Mouse (Mus musculus): ENCODE measurements around the gene Gpr3. TPM values are rescaled to one million over a fixed set of nuclear protein-coding genes. Genes with fewer than 3 reads are reported as not detected.

Gene Gpr3
- not detected in 2 replicates for polyA plus RNA-seq (2015; fragmentation: Nextera tagmentation; extraction: Ambion mirVana)

DNA sequence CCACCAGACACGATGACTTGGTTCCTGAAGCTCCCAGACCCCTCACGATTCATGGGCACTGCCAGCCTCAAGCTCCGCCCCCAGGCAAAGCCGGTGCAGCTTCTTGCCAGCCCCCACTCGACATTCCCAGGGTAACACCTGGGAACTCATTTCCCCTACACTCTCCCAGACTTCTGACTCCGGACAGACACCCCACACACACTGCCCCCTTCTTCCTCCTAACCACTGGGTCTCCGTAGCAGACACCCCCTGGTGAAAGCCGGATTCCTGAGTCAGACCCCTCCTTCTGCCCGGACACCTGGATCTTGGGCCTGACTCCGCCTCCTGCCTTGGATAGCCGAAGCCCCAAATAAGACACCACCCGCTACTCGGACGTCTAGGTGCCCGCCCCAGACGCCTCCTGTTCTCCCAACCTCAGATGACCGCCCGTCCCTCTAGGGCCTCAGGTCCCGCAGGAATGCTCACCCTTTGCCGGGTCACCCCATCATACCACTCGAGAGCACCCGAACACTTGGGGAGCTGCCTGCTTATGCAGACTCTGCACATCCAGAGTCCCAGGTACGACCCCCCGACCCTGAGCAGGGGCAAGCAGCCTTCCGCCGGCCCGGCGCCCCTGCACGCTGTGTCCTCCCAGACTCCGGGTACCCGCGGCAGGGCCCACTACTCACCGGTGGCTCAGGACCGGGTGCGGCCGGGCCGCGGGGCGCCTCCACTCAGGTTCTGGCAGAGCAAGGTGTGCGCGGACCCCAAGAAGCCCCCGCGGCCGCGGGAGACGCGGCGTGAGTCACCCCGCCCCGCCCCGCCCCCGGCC is at the start of gene Gpr3, which contains the start of gene Cd164l2:
Gene Gpr3 (minus strand): TSS at position 786 of the 811 bp plus-strand sequence.
Gene Cd164l2 (plus strand): TSS at position 381 of the 811 bp plus-strand sequence.
- peaks cover 85% of the 10 kb centered on the region for H3K27me3 ChIP-seq
- WGBS (ENCODE audit: insufficient replicate concordance), result 4% methylated on average over 50 of the region's 52 CpGs
- no peak for ATAC-seq (ENCODE audit: insufficient read depth)

DNA sequence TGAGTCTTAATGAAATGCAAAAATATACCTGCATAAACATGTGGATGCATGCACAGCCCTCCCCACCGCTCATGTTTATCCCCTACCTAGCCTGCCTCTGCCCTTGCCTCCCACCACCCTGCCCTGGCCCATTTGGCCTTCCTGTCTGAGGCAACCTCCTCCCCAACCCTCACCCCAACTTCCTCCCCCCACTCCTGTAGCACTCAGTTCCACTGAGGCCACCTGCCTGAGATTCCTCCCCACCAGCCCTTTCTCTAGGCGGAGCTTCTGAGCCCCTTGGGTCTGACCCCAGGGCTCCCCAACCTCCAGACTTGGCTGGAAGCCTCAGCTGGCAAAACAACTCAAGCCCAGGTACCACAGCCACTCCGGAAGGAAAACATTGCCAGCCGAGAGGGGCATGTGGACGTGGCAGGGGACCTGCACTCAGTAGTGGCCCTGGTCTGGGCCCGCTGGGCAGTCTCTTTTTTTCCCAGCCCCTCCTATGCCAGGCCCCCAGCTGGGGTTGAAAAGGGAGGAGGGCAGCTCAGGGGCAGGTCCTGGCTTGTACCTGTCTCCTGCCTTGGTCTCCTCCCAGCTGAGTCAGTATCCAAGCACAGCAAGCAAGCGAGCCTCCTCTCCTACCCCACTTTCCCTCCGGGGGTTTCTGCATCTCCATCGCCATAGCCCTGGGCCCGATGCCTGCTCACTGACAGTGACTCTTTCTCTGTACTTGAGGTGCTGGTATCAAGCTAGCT is 49.5 kb upstream of the Gpr3 start:
- Histone ChIP-seq H3K27ac (replicated peaks) (no peak overlapping the region), H3K4me2 (peak overlapping the region; percentile 35), H3K4me3 (replicated peaks) (no peak overlapping the region), H3K36me3 (replicated peaks) (peaks cover 25% of the 10 kb centered on the region), H3K27me3 (peaks cover 18% of the 10 kb centered on the region), H3K4me1 (replicated peaks) (peaks cover 16% of the 10 kb centered on the region), H3K9ac (no peak overlapping the region), H3K9me3 (replicated peaks) (no peaks in the 10 kb centered on the region)
- ATAC-seq (ENCODE audit: insufficient read depth), result no peak
- 44% methylated on average over 10 of the region's 10 CpGs for WGBS (ENCODE audit: insufficient replicate concordance)

More for the DNA sequence above, at the start of gene Gpr3, which contains the start of gene Cd164l2:
- Histone ChIP-seq H3K9me3 (replicated peaks) (no peaks in the 10 kb centered on the region), H3K27ac (replicated peaks) (no peak within 1 kb of the TSS), H3K4me2 (peak within 1 kb of the TSS; percentile 88), H3K4me1 (replicated peaks) (peaks cover 19% of the 10 kb centered on the region), H3K9ac (0 out of 2 replicates have a peak within 1 kb of the TSS, but pooled peaks have one; percentile 11), H3K4me3 (replicated peaks) (peak within 1 kb of the TSS; percentile 62), H3K36me3 (replicated peaks) (no peaks in the 10 kb centered on the region)

DNA sequence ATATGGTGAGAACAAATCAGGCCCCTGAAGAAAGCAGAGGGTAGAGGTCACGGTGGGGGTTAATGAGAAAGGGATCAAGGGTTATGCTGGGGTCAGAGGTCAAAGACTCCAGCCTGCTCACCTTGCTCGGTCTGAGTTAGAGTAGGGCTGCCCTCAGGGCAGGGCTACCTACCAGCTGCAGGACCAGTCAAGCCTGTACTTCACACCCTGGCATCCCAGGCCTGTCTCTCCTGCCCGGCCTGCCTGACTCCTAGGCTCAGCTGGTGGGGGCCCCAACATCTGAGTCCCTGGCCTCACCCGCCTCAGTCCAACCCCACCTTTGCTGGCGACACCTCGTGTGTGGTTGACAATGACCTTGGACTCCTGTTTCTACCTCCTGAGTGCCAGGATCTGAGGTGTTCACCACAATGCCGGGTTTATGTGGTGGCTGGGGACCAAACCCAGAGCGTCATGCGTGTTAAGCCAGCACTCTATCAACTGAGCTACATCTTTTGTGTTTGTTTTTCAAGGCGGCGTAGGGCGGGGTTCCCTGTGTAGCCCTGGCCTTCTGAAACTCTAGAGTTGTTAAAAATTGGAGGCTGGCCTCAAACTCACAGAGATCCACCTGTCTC is 45.6 kb upstream of the Gpr3 start:
- H3K9me3 ChIP-seq (replicated peaks), result no peaks in the 10 kb centered on the region
- H3K27me3 ChIP-seq, result peaks cover 48% of the 10 kb centered on the region
- ATAC-seq (ENCODE audit: insufficient read depth), result 0 out of 2 replicates have a peak, but pooled peaks have one; percentile 22
- no peak overlapping the region for H3K27ac ChIP-seq (replicated peaks)
- no peak overlapping the region for H3K4me2 ChIP-seq
- H3K4me3 ChIP-seq (replicated peaks), result no peak overlapping the region
- peaks cover 17% of the 10 kb centered on the region for H3K4me1 ChIP-seq (replicated peaks)
- H3K9ac ChIP-seq, result no peak overlapping the region
- H3K36me3 ChIP-seq (replicated peaks), result no peaks in the 10 kb centered on the region
- WGBS (ENCODE audit: insufficient replicate concordance), result 63% methylated on average over 12 of the region's 12 CpGs

DNA sequence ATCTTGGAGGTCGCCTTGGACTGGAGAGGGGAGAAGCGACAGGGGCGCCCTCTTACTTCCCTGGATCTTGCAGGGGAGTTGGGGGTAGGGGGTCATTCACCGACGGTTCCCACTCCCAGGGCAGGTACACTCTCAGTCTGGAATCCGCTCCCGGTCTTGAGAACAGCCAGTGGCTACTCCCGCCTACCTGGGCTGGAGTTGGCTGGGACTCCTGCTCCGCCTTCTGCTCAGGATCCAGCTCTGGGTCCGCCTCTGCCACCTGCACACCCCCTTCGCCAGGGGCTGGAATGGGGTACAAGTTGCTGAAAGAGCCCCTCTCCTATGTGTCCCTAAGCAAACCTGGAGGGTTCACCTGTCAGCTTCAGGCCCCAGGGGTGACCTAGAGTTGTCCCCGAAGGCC is 44.9 kb upstream of the Gpr3 start:
- H3K9ac ChIP-seq, result no peak overlapping the region
- peaks cover 12% of the 10 kb centered on the region; the same call in 1 of the 2 replicates for H3K4me1 ChIP-seq (replicated peaks)
- no peak overlapping the region for H3K4me3 ChIP-seq (replicated peaks)
- 42% methylated on average over 12 of the region's 12 CpGs for WGBS (ENCODE audit: insufficient replicate concordance)
- no peaks in the 10 kb centered on the region for H3K9me3 ChIP-seq (replicated peaks)
- H3K36me3 ChIP-seq (replicated peaks), result no peaks in the 10 kb centered on the region
- no peak for ATAC-seq (ENCODE audit: insufficient read depth)
- H3K27me3 ChIP-seq, result peaks cover 54% of the 10 kb centered on the region
- no peak overlapping the region for H3K27ac ChIP-seq (replicated peaks)
- peak overlapping the region; percentile 15; the same call in 1 of the 2 replicates for H3K4me2 ChIP-seq

DNA sequence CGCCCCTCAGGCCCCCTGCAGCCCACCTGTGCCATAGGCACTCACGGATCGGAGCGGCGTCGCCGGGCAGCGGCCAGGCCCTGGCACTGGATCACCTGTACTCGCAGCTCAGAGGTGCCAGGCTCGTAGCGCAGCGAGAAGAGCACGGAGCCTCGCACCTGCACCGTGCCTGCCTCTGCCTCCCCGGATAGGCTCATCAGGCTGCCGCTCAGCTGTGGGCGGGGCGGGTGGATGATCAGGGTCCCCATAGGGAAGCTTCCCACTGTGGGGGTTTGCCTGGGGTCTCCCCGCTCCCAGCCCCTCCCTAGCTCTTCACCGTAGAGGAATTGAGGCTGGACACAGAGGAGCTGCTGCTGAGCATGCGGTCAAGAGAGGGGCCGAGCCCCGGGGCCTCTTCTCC is 44.5 kb upstream of the Gpr3 start:
- Histone ChIP-seq H3K36me3 (replicated peaks) (no peaks in the 10 kb centered on the region), H3K4me2 (peak overlapping the region; percentile 15; the same call in 1 of the 2 replicates), H3K4me1 (replicated peaks) (peaks cover 10% of the 10 kb centered on the region; the same call in 1 of the 2 replicates), H3K27ac (replicated peaks) (no peak overlapping the region), H3K9me3 (replicated peaks) (no peaks in the 10 kb centered on the region), H3K27me3 (peaks cover 59% of the 10 kb centered on the region), H3K9ac (no peak overlapping the region), H3K4me3 (replicated peaks) (no peak overlapping the region)
- 35% methylated on average over 24 of the region's 24 CpGs for WGBS (ENCODE audit: insufficient replicate concordance)
- ATAC-seq (ENCODE audit: insufficient read depth), result no peak

DNA sequence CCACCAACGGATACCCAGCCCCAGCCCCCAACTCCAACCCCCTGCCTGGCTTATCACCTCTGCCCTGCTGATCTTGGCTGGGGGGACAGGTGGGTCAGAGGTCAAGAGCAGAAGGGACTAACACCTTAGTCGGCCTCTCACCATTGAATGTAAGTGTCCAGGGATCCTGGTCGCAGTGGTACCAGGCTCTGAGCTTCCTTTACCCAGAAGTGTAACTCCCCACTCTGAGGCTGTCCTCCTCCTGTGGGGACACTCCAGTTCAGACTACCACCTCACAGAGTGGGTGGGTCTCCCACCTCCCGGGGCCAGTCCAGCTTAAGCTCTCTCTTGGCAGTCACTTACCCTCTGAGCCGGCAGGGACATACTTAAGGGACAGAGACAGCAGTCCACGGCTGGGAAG is 43.1 kb upstream of the Gpr3 start:
- 59% methylated on average over 6 of the region's 6 CpGs for WGBS (ENCODE audit: insufficient replicate concordance)
- H3K4me1 ChIP-seq (replicated peaks), result peaks cover 17% of the 10 kb centered on the region
- no peak overlapping the region for H3K9ac ChIP-seq
- no peak overlapping the region for H3K4me2 ChIP-seq
- no peak for ATAC-seq (ENCODE audit: insufficient read depth)
- no peaks in the 10 kb centered on the region for H3K9me3 ChIP-seq (replicated peaks)
- H3K4me3 ChIP-seq (replicated peaks), result no peak overlapping the region
- H3K36me3 ChIP-seq (replicated peaks), result no peaks in the 10 kb centered on the region
- H3K27ac ChIP-seq (replicated peaks), result no peak overlapping the region
- H3K27me3 ChIP-seq, result peaks cover 73% of the 10 kb centered on the region

DNA sequence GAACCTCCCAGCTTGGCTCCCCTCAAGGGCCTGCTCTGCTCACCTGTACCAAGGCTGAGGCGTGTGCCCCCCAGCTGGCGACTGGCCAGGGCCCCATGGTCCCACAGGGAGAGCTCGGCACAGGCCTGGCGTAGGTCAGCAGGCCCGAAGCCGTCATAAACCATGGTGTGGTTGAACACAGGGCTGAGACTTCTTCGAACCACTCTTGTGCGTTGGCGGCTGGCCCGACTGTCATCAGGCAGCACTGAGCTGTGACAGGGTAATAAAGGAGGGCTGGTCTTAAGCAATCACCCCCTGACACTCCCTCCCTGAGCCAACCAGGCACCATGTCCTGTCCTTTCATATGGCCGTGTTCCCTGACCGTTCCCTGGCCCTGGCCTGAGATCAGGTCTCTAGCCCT is 41.1 kb upstream of the Gpr3 start:
- Histone ChIP-seq H3K4me1 (replicated peaks) (peaks cover 36% of the 10 kb centered on the region), H3K27ac (replicated peaks) (no peak overlapping the region), H3K36me3 (replicated peaks) (no peaks in the 10 kb centered on the region), H3K4me2 (no peak overlapping the region), H3K9ac (no peak overlapping the region), H3K27me3 (peaks cover 83% of the 10 kb centered on the region), H3K4me3 (replicated peaks) (no peak overlapping the region), H3K9me3 (replicated peaks) (no peaks in the 10 kb centered on the region)
- ATAC-seq (ENCODE audit: insufficient read depth), result no peak
- WGBS (ENCODE audit: insufficient replicate concordance), result 81% methylated on average over 12 of the region's 12 CpGs

DNA sequence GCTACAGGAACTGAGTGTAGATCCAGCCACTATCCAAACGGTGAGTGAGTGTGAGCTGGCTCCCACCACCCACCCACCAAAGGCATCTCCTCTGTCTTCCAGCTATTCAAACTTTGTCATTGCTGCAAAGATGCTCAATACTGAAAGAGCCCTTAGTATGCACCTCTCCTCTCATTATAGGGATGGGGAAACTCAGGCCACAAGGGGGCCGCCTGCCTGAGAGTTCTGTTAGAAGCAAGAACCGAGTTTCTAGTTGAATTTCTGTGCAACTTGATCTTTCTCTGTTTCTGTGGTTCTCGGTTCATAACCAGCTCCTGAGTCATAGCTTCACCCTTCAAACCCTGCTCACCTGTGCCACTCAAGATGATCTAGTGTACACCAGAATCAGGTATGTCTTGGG is 39.8 kb upstream of the Gpr3 start:
- no peak for ATAC-seq (ENCODE audit: insufficient read depth)
- peaks cover 86% of the 10 kb centered on the region for H3K27me3 ChIP-seq
- H3K4me3 ChIP-seq (replicated peaks), result no peak overlapping the region
- H3K9ac ChIP-seq, result no peak overlapping the region
- H3K4me1 ChIP-seq (replicated peaks), result peaks cover 50% of the 10 kb centered on the region
- WGBS (ENCODE audit: insufficient replicate concordance), result 56% methylated on average over 4 of the region's 4 CpGs
- H3K9me3 ChIP-seq (replicated peaks), result no peaks in the 10 kb centered on the region
- no peak overlapping the region for H3K27ac ChIP-seq (replicated peaks)
- no peaks in the 10 kb centered on the region for H3K36me3 ChIP-seq (replicated peaks)
- no peak overlapping the region for H3K4me2 ChIP-seq

DNA sequence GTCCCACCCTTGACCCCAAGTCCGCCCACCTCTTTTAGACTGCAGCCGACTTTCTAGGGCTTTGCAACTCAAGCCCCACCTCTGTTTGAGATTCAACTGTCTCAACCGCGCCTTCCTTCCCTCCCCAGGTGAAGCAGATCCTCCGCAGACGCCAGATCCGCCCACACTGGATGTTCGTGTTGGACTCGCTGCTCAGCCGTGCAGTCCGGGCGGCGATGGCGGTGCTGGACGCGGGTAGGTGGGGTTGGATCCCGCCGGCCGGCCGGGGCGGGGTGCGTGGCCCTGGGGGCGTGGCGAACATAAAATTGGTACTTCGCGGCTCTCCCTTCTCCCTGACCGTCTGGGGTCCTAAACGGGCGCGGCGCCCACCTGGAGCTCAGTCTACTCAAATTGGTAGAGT is 38.9 kb upstream of the Gpr3 start:
- H3K36me3 ChIP-seq (replicated peaks), result no peaks in the 10 kb centered on the region
- no peaks in the 10 kb centered on the region for H3K9me3 ChIP-seq (replicated peaks)
- 40% methylated on average over 31 of the region's 31 CpGs for WGBS (ENCODE audit: insufficient replicate concordance)
- no peak for ATAC-seq (ENCODE audit: insufficient read depth)
- H3K9ac ChIP-seq, result no peak overlapping the region
- no peak overlapping the region for H3K27ac ChIP-seq (replicated peaks)
- peaks cover 52% of the 10 kb centered on the region for H3K4me1 ChIP-seq (replicated peaks)
- peak overlapping the region; percentile 41 for H3K4me2 ChIP-seq
- peaks cover 86% of the 10 kb centered on the region for H3K27me3 ChIP-seq
- H3K4me3 ChIP-seq (replicated peaks), result 0 out of 2 replicates have a peak overlapping the region, but pooled peaks have one; percentile 11

DNA sequence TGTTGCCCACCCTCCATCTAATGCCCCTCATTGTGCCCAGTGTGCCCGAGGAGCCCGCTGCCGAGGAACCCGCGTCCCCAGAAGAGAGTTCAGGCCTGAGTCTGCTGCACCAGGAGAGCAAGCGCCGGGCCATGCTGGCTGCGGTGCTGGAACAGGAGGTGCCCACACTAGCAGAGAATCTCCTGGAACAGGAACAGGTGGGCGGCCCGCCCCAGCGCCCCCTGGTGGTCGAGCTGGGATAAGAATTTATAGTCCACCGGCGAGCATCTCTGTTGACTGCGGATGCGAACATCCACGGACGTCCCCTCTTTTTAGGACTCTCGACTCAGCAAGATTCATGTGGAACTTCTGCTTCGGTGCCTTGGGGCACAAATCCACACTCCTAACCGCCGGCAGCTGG is 38.3 kb upstream of the Gpr3 start:
- Histone ChIP-seq H3K27ac (replicated peaks) (no peak overlapping the region), H3K27me3 (peaks cover 82% of the 10 kb centered on the region), H3K36me3 (replicated peaks) (no peaks in the 10 kb centered on the region), H3K4me3 (replicated peaks) (no peak overlapping the region), H3K4me1 (replicated peaks) (peaks cover 52% of the 10 kb centered on the region), H3K9ac (no peak overlapping the region), H3K9me3 (replicated peaks) (no peaks in the 10 kb centered on the region), H3K4me2 (peak overlapping the region; percentile 41)
- no peak for ATAC-seq (ENCODE audit: insufficient read depth)
- WGBS (ENCODE audit: insufficient replicate concordance), result 11% methylated on average over 22 of the region's 22 CpGs
